Mouse (Mus musculus): ENCODE data around the gene Kat8. TPM values are rescaled to one million over a fixed set of nuclear protein-coding genes. Genes with fewer than 3 reads are reported as not detected.
"Not testable (repeated sequence)": the region's sequence is repeated elsewhere in the genome, so short reads cannot be mapped to it uniquely, and the experiment has no call there.

The Kat8 gene
- polyA plus RNA-seq, 1 experiment: 15.7 TPM

DNA sequence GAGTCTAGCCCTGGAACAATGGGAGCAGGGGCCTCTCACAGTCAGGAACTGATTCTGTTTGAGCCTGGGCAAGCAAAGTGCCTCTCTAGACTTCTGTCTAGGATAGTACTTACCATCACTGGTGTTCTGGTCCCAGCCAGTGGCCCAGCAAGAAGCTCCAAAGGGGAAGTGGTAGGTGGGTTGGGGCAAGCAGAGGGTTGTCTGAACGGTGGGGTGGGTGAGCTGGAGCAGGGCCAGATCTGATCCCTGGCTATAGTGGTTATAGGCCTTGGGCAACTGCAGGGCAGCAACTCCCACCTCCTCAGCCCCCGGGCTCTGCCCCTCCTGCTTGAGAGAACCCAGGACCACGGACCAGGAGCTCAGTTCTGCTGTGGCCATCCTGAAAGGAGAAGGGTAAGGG, 23.5 kb upstream of the Kat8 start:
- Histone ChIP-seq H3K4me1 (ENCODE audit: control insufficient read depth, insufficient read depth, low read length) (no peaks in the 10 kb centered on the region), H3K4me3 (replicated peaks; ENCODE audit: control insufficient read depth, low read depth, low read length) (no peak overlapping the region), H3K27ac (ENCODE audit: control insufficient read depth, insufficient read depth, low read depth, low read length, poor library complexity) (no peak overlapping the region)
- no peak for TF ChIP-seq POLR2A (IDR thresholded peaks at IDR 0.05; ENCODE audit: borderline replicate concordance, control insufficient read depth, low read depth, low read length)
- TF ChIP-seq CTCF (IDR thresholded peaks at IDR 0.05; ENCODE audit: control insufficient read depth, insufficient read depth, low read length): no peak
- 14% methylated on average over 3 of the region's 3 CpGs for WGBS

DNA sequence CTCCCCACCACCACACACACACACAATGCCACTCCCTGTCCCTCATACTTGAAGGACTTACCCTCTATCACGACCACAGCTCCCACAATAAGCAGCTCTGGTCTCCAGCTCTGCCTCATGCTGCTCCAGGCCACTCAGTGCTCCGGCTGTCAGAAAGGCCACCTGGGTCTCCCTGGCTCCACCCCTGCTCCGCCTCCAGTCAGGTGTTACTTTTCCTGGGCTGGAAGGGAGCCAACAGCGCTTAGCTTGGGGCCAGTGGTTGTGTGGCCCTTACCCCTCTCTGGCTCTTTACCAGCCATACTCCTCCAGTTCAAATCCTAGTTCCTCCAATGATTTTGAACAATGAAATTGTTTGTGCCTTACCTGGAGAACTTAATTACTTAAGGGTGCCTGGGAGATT, 21.5 kb upstream of the Kat8 start, which contains the start of gene Prss53:
Prss53 (minus strand) TSS at position 173 of the 400 bp plus-strand sequence.
- Histone ChIP-seq H3K4me1 (ENCODE audit: control insufficient read depth, insufficient read depth, low read length) (peaks cover 1% of the 10 kb centered on the region; the same call in 1 of the 2 replicates), H3K27ac (ENCODE audit: control insufficient read depth, insufficient read depth, low read depth, low read length, poor library complexity) (no peak within 1 kb of the TSS), H3K4me3 (replicated peaks; ENCODE audit: control insufficient read depth, low read depth, low read length) (no peak within 1 kb of the TSS)
- whole genome bisulfite sequencing: 75% methylated on average over 4 of the region's 4 CpGs
- TF ChIP-seq POLR2A (IDR thresholded peaks at IDR 0.05; ENCODE audit: borderline replicate concordance, control insufficient read depth, low read depth, low read length): no peak
- no peak for TF ChIP-seq CTCF (IDR thresholded peaks at IDR 0.05; ENCODE audit: control insufficient read depth, insufficient read depth, low read length)

DNA sequence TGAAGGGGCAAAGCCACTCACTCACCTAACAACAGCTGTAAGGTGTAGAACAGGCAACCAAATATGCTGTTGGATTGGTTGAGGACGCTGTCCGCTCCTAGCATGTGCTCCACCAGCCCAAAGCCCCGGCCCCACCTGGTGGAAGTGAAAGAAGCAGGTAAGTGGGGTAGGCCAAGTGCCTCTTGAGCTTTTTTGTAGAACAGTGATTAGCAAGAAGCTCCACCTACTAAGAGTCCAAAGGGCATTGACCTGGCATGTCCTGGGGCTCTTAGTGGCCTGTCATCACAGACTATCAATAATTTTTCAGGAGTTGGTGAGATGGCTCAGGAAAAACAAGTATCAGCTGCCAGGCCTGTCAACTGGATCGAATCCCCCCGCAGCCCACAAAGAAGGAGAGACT, 17.8 kb upstream of the Kat8 start:
- peaks cover 1% of the 10 kb centered on the region for H3K4me1 ChIP-seq (ENCODE audit: control insufficient read depth, insufficient read depth, low read length)
- TF ChIP-seq POLR2A (IDR thresholded peaks at IDR 0.05; ENCODE audit: borderline replicate concordance, control insufficient read depth, low read depth, low read length) (no peak), CTCF (IDR thresholded peaks at IDR 0.05; ENCODE audit: control insufficient read depth, insufficient read depth, low read length) (no peak)
- H3K27ac ChIP-seq (ENCODE audit: control insufficient read depth, insufficient read depth, low read depth, low read length, poor library complexity): no peak overlapping the region
- no peak overlapping the region for H3K4me3 ChIP-seq (replicated peaks; ENCODE audit: control insufficient read depth, low read depth, low read length)
- WGBS: 80% methylated on average over 5 of the region's 5 CpGs

DNA sequence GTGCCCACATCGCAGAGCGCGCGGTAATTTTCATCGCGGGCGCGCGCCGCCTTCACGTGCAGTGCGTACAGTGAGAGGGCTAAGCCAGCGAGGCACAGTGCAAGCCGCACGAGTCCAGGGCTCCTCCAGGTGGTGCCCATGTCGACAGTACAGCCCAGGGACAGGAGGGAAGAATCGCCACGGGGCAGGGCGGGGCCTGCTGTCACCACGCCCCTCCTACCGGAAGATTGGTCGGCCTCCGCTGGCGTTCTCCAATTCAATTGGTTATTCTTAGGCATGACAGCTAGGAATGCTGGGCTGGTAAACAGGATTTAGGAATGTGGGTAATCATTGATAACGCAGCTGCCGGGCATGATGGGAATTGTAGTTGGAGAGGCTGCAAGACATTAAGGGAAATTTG, 16.9 kb upstream of the Kat8 start, which contains the start of the genes Gm21974 and Vkorc1:
Gm21974 (minus strand) TSS at position 13 of the 400 bp plus-strand sequence.
Vkorc1 (minus strand) TSS at position 176 of the 400 bp plus-strand sequence.
- Histone ChIP-seq H3K4me1 (ENCODE audit: control insufficient read depth, insufficient read depth, low read length) (peaks cover 1% of the 10 kb centered on the region), H3K4me3 (replicated peaks; ENCODE audit: control insufficient read depth, low read depth, low read length) (peak within 1 kb of the TSS; percentile 86), H3K27ac (ENCODE audit: control insufficient read depth, insufficient read depth, low read depth, low read length, poor library complexity) (peak within 1 kb of the TSS; percentile 63; the same call in 1 of the 2 replicates)
- peak; percentile 43; the same call in 1 of the 2 replicates for TF ChIP-seq CTCF (IDR thresholded peaks at IDR 0.05; ENCODE audit: control insufficient read depth, insufficient read depth, low read length)
- peak; percentile 72; the same call in 1 of the 2 replicates for TF ChIP-seq POLR2A (IDR thresholded peaks at IDR 0.05; ENCODE audit: borderline replicate concordance, control insufficient read depth, low read depth, low read length)
- WGBS: under 1% methylated on average over 26 of the region's 26 CpGs

DNA sequence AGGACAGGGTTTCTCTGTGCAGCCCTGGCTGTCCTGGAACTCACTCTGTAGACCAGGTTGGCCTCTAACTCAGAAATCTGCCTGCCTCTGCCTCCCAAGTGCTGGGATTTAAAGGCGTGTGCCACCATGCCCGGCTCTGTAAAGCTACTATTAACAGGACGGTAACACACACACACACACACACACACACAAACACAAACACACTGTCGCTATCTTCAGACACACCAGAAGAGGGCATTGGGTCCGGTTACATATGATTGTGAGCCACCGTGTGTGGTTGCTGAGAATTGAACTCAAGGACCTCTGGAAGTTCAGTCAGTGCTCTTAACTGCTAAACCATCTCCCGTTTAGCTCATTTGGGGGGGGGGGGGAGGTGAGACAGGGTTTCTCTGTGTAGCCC, 16.4 kb upstream of the Kat8 start:
- H3K27ac ChIP-seq (ENCODE audit: control insufficient read depth, insufficient read depth, low read depth, low read length, poor library complexity); H3K4me1 ChIP-seq (ENCODE audit: control insufficient read depth, insufficient read depth, low read length): not testable (repeated sequence)
- H3K4me3 ChIP-seq (replicated peaks; ENCODE audit: control insufficient read depth, low read depth, low read length): peak overlapping the region; percentile 23
- 51% methylated on average over 7 of the region's 7 CpGs for WGBS

DNA sequence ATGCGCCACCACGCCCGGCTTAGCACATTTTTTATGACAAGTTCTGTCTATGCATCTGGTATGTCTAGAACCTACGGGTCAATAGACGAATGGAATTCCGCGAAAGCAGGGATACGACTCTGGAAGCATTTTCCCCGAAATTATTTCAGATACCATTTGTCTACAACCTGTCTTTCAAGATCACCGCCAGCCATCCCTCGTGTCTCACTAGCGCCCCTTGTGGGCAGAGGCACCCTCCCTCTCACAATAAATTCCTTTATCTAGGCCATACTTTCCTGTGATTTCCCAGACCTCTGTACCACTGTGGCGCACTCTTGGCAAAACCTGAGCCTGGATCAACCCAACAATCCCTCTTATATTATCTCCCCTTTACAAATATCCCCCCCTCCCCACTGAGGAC, 15.9 kb upstream of the Kat8 start:
- Histone ChIP-seq H3K27ac (ENCODE audit: control insufficient read depth, insufficient read depth, low read depth, low read length, poor library complexity) (no peak overlapping the region), H3K4me1 (ENCODE audit: control insufficient read depth, insufficient read depth, low read length) (peaks cover 1% of the 10 kb centered on the region), H3K4me3 (replicated peaks; ENCODE audit: control insufficient read depth, low read depth, low read length) (no peak overlapping the region)
- TF ChIP-seq CTCF (IDR thresholded peaks at IDR 0.05; ENCODE audit: control insufficient read depth, insufficient read depth, low read length) (peak; percentile 89), POLR2A (IDR thresholded peaks at IDR 0.05; ENCODE audit: borderline replicate concordance, control insufficient read depth, low read depth, low read length) (no peak)
- 54% methylated on average over 13 of the region's 13 CpGs for WGBS

DNA sequence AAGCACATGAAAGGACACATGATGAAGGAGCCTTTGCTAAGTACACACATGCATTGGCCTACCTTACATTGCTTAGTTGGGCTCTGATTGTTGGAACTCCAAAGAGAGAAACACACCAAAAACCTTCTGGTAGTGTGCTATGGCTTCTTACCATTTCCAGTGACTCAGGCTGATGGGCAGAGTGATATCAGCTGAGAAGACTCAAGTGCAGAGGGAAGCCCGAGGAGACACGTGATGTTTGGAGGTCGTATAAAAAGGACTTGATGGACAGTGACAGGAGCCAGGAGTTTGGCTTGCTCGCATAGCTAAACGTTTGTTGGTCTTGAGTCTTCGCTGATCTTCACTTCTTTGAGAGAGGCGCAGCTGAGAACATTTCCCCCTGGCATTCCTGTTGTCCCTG, 14.8 kb upstream of the Kat8 start:
- H3K4me1 ChIP-seq (ENCODE audit: control insufficient read depth, insufficient read depth, low read length): peaks cover 1% of the 10 kb centered on the region
- 85% methylated on average over 7 of the region's 7 CpGs for whole genome bisulfite sequencing
- no peak overlapping the region for H3K4me3 ChIP-seq (replicated peaks; ENCODE audit: control insufficient read depth, low read depth, low read length)
- TF ChIP-seq CTCF (IDR thresholded peaks at IDR 0.05; ENCODE audit: control insufficient read depth, insufficient read depth, low read length): no peak
- TF ChIP-seq POLR2A (IDR thresholded peaks at IDR 0.05; ENCODE audit: borderline replicate concordance, control insufficient read depth, low read depth, low read length): no peak
- H3K27ac ChIP-seq (ENCODE audit: control insufficient read depth, insufficient read depth, low read depth, low read length, poor library complexity): no peak overlapping the region

DNA sequence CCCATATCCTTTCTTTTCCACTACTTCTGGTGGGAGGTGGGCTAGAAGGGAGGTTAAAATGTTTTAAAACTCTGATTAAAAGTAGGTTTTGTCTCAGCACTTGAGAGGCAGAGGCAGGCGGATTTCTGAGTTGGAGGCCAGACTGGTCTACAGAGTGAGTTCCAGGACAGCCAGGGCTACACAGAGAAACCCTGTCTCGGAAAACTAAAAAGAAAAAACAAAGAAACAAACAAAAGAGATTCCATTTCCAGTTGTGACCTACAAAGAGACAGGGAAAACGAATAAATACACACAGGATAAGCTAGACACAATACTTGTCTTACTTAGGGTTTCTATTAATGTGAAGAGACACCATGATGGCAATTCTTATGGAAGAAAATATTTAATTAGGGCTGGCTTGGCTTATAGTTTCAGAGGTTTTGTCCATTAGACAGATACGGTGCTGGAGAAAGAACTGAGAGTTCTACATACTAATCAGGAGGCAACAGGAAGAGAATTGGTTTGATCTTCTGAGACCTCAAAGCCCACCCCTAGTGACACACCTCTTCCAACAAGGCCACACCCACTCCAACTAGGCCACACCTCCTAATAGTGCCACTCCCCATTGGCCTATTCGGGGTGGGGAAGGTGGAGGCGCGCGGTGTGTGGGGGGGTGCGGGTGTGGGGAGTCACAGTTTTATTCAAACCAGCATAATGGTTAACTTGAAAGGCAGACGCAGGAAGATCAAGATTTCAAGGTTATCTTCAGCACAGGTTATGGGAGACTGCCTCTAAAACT, 13.9 kb upstream of the Kat8 start:
- peaks cover 1% of the 10 kb centered on the region for H3K4me1 ChIP-seq (ENCODE audit: control insufficient read depth, insufficient read depth, low read length)
- no peak overlapping the region for H3K4me3 ChIP-seq (replicated peaks; ENCODE audit: control insufficient read depth, low read depth, low read length)
- no peak for TF ChIP-seq POLR2A (IDR thresholded peaks at IDR 0.05; ENCODE audit: borderline replicate concordance, control insufficient read depth, low read depth, low read length)
- no peak for TF ChIP-seq CTCF (IDR thresholded peaks at IDR 0.05; ENCODE audit: control insufficient read depth, insufficient read depth, low read length)
- WGBS: 47% methylated on average over 10 of the region's 10 CpGs
- no peak overlapping the region for H3K27ac ChIP-seq (ENCODE audit: control insufficient read depth, insufficient read depth, low read depth, low read length, poor library complexity)
